Mouse (Mus musculus) midbrain, postnatal 0 days (tissue): Measurements from ENCODE around the gene Ano6. TPM values are rescaled to one million over a fixed set of nuclear protein-coding genes. Genes with fewer than 3 reads are reported as not detected.

ENCODE experiments used
- ATAC-seq: fragments of 200-750 bp; cut with Nextera tagmentation; 2 replicates; pipeline ENCODE4 v1.8.0; 2017; ENCODE audit warnings: moderate number of reproducible peaks, mild to moderate bottlenecking, moderate TSS enrichment, moderate library complexity; ENCODE audit not compliant: low FRiP score
- DNase-seq: peaks from one replicate; pipeline ENCODE4 v3.0.0-alpha.2; 2015; ENCODE audit warnings: low spot score
- H3K27ac ChIP-seq: fragments of 300-500 bp; sonication (generic); 2 replicates; pipeline ENCODE4 v1.5.1; 2014; ENCODE audit warnings: low read depth, mild to moderate bottlenecking, low read length, mixed read lengths
- H3K27me3 ChIP-seq: fragments of 300-500 bp; sonication (generic); 2 replicates; pipeline ENCODE4 v1.6.1; 2014; ENCODE audit warnings: low read length, control low read depth, mixed read lengths; ENCODE audit not compliant: insufficient read depth
- H3K36me3 ChIP-seq: fragments of 300-500 bp; sonication (generic); 2 replicates; pipeline ENCODE4 v1.6.1; 2014; ENCODE audit warnings: low read length, control low read depth, mixed read lengths; ENCODE audit not compliant: insufficient read depth
- H3K4me1 ChIP-seq: fragments of 300-500 bp; sonication (generic); 2 replicates; pipeline ENCODE4 v1.6.1; 2014; ENCODE audit warnings: mild to moderate bottlenecking, control low read depth, antibody characterized with exemption, low read length, mixed read lengths; ENCODE audit not compliant: insufficient read depth
- H3K4me2 ChIP-seq: fragments of 300-500 bp; sonication (generic); 2 replicates; pipeline ENCODE4 v1.6.1; 2014; ENCODE audit warnings: low read depth, mild to moderate bottlenecking, low read length, mixed read lengths; ENCODE audit not compliant: poor library complexity, severe bottlenecking
- H3K4me3 ChIP-seq: fragments of 300-500 bp; sonication (generic); 2 replicates; pipeline ENCODE4 v1.5.1; 2014; ENCODE audit warnings: low read depth, mild to moderate bottlenecking, low read length, moderate library complexity
- H3K9ac ChIP-seq: fragments of 300-500 bp; sonication (generic); replicated peaks from 2 replicates; pipeline ENCODE4 v1.6.1; 2014; ENCODE audit warnings: mild to moderate bottlenecking, low read length, moderate library complexity, mixed read lengths; ENCODE audit not compliant: poor library complexity, severe bottlenecking
- H3K9me3 ChIP-seq: fragments of 300-500 bp; sonication (generic); 2 replicates; pipeline ENCODE4 v1.6.1; 2016; ENCODE audit warnings: low read length, control low read depth
- CTCF ChIP-seq: IDR thresholded peaks from 2 replicates; pipeline ENCODE4 v1.5.1; 2016; ENCODE audit warnings: antibody characterized with exemption, mild to moderate bottlenecking
- WGBS: fragments of 180-500 bp; shearing (Covaris S2); extraction: QIAGEN DNeasy Blood & Tissue Kit; methylation state at CpG from one replicate; pipeline ENCODE4 v1.1.7; 2014; 5-methylcytosine and 5-hydroxymethylcytosine counted together
- polyA plus RNA-seq: library from polyadenylated mRNA; unstranded; fragments of >200 nt; fragmentation: Nextera tagmentation; extraction: Ambion mirVana; gene quantifications from 2 replicates; pipeline ENCODE4 v1.2.1, GENCODE M21; 2015
- total RNA-seq: library from RNA; depleted of rRNA; stranded (reverse); fragments of >200 nt; gene quantifications from 2 replicates; pipeline ENCODE4 v1.2.3, GENCODE M21; 2014

The Ano6 gene
- total and polyA plus RNA-seq, 2 experiments from 2014 or later = 19.9 to 35.0 TPM

DNA sequence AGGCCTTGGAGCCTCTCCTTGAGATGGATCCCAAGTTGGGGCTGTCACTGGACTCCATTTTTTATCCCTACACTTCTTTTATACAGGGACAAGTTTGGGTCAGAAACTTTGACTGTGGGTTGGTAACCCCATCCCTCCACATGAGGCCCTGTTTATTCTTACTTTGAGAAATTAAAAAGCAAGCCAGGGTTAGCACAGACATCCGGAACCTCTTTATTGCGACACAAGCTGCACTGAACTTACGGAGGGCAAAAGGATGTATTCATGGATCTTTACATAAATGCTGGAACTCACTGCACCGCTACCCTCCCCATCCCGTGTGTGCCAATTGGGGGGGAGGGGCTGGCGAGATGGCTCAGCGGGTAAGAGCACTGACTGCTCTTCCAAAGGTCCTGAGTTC is 105.1 kb downstream of the Ano6 start:
- WGBS = 93% methylated on average over 7 of the region's 7 CpGs
- H3K4me2 ChIP-seq = no peak overlapping the region

DNA sequence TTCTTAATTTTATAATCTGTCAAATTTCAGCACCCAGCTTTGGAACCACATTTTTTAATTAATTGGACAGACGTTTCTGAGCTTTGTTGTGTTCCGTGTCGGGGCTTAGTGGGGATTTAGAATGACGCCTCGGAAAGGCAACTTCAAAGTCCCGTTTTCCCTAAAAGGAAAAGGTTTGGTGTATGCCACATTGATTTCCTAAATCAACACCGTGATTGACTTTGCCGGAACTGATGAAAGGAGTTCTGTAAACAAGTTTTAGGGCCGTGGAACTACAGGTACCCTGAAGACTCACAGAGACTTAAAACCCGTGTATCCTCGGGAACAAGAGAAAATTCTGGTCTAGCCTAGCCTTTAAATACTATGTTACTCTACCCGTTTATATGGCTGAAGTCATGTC is 107.0 kb downstream of the Ano6 start:
- Histone ChIP-seq H3K27me3 (no peaks in the 10 kb centered on the region), H3K27ac (no peak overlapping the region), H3K9me3 (no peaks in the 10 kb centered on the region), H3K4me3 (no peak overlapping the region), H3K4me2 (no peak overlapping the region), H3K9ac (no peak overlapping the region), H3K4me1 (no peaks in the 10 kb centered on the region), H3K36me3 (no peaks in the 10 kb centered on the region)
- DNase-seq = no peak
- no peak for TF ChIP-seq CTCF
- ATAC-seq = no peak
- 69% methylated on average over 12 of the region's 12 CpGs for WGBS

More for the DNA sequence above, 105.1 kb downstream of the Ano6 start:
- ATAC-seq (no peak), DNase-seq (no peak)
- H3K36me3 ChIP-seq = no peaks in the 10 kb centered on the region
- TF ChIP-seq CTCF = no peak
- H3K4me3 ChIP-seq = no peak overlapping the region
- no peaks in the 10 kb centered on the region for H3K27me3 ChIP-seq
- H3K4me1 ChIP-seq = no peaks in the 10 kb centered on the region
- H3K9ac ChIP-seq = no peak overlapping the region
- no peak overlapping the region for H3K27ac ChIP-seq
- no peaks in the 10 kb centered on the region for H3K9me3 ChIP-seq

DNA sequence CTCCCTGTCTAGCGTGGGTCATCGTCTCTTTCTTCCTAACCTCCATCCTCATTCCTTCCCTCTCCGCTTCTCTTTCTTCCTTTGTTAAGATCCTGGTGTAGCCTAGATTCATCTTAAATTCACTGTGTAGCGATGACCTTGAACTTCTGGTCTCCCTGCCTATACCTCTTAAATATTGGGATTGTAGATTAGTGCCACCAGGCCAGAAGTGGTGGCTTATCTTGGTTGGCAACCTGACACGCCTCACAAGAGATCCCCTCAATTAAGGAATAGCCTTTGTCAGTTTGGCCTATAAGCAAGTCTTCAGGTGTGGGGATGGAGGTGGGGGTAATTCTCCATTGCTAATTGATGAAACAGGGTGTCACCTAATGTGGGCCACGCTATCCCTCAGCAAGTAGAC is 107.8 kb downstream of the Ano6 start:
- Histone ChIP-seq H3K27ac (no peak overlapping the region), H3K4me1 (no peaks in the 10 kb centered on the region), H3K4me2 (no peak overlapping the region), H3K4me3 (no peak overlapping the region), H3K9me3 (no peaks in the 10 kb centered on the region), H3K9ac (no peak overlapping the region), H3K27me3 (no peaks in the 10 kb centered on the region), H3K36me3 (no peaks in the 10 kb centered on the region)
- WGBS = 97% methylated on average over 6 of the region's 6 CpGs
- TF ChIP-seq CTCF = no peak
- DNase-seq (no peak), ATAC-seq (no peak)

DNA sequence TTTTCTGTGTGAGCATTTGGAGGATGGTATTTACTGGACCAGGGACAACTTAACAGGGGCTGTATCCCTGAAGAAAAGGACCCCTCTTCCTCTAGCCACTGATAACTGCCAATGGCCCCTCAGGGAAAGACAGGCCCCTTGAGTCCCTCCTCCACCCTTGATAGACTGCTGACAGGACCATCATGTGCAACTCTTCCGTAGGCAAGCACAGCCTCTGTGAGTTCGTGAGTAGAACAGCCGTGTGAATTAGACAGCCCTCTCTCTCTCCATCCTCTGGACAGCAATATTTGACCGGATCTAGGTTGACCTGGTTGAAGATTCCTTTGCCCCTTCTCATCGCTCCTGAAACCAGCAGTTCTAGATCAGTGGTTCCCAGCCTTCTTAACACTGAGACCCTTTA is 111.8 kb downstream of the Ano6 start:
- Histone ChIP-seq H3K9me3 (no peaks in the 10 kb centered on the region), H3K4me1 (no peaks in the 10 kb centered on the region), H3K9ac (no peak overlapping the region), H3K27me3 (no peaks in the 10 kb centered on the region), H3K4me3 (no peak overlapping the region), H3K36me3 (no peaks in the 10 kb centered on the region), H3K27ac (no peak overlapping the region), H3K4me2 (no peak overlapping the region)
- ATAC-seq (no peak), DNase-seq (no peak)
- 94% methylated on average over 5 of the region's 5 CpGs for WGBS
- TF ChIP-seq CTCF = no peak

DNA sequence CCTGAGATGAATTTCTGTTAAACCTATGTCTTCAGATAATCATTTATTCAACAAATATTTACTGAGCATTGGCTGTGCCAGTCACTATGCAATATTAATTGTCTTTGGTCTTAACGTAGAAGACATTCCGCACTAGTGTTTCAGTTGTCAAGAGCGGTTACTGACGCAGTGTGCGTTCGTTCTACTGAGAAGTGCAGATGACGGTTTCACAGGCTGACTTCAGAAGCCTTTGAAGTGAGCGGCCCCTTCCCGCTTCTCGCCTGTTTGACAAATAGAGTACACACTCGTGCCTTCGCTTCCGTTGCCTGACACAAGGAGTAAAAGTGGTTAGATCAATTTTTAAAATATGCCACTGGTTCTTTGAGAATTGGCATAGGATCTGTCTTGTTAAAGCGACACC is 113.6 kb downstream of the Ano6 start:
- Histone ChIP-seq H3K9me3 (no peaks in the 10 kb centered on the region), H3K4me2 (0 out of 2 replicates have a peak overlapping the region, but pooled peaks have one; percentile 12), H3K9ac (no peak overlapping the region), H3K27me3 (no peaks in the 10 kb centered on the region), H3K4me3 (no peak overlapping the region), H3K27ac (no peak overlapping the region), H3K36me3 (no peaks in the 10 kb centered on the region), H3K4me1 (no peaks in the 10 kb centered on the region)
- no peak for ATAC-seq
- no peak for DNase-seq
- no peak for TF ChIP-seq CTCF
- 55% methylated on average over 14 of the region's 14 CpGs for WGBS

DNA sequence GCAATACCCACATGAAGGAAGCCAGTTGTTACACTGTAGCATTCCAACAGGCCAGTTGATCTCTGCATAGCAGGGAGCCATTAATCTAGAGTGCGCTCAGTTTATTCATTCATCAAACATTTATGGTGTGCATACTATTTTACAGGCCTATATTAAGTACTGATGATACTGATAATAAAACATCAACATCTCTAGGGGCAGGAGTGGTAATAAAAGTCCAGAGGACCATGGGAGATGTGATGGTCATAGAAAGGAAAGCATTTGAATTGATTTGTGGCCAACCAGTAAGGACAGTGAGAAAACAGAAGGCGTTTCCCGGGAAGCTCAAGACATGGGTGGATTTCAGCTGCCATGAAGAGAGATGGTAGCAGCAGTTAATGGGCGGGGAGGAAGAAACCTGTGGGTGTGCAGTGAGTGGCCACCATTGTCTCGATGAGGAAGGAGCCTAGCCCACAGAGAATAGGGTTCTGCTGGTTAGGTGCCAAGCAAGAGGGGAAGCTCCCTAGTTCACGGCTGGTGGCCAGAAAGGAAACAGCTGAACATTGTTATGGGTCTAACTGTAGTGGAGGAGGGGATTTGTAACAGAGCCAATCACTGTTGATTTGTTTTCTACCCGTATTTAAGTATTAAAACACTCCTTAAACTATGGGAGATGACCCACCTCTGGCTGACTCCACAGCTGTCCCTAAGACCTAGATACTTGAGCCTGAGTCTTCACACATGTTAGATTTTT is 115.5 kb downstream of the Ano6 start:
- H3K36me3 ChIP-seq = no peaks in the 10 kb centered on the region
- WGBS = 82% methylated on average over 7 of the region's 7 CpGs
- TF ChIP-seq CTCF = no peak
- H3K9me3 ChIP-seq = no peaks in the 10 kb centered on the region
- peak; percentile 35 for DNase-seq
- H3K27me3 ChIP-seq = no peaks in the 10 kb centered on the region
- no peak for ATAC-seq
- no peak overlapping the region for H3K4me2 ChIP-seq
- H3K9ac ChIP-seq = no peak overlapping the region
- H3K27ac ChIP-seq = no peak overlapping the region
- no peaks in the 10 kb centered on the region for H3K4me1 ChIP-seq
- no peak overlapping the region for H3K4me3 ChIP-seq
